Mouse (Mus musculus) fibroblast of lung, adult 2 months (primary cell): ENCODE data around the gene Tas2r119.

Source experiments
- DNase-seq: peaks from one replicate; pipeline ENCODE4 v3.0.0-alpha.2; 2011; ENCODE audit warnings: low read depth

Gene Tas2r119

DNA sequence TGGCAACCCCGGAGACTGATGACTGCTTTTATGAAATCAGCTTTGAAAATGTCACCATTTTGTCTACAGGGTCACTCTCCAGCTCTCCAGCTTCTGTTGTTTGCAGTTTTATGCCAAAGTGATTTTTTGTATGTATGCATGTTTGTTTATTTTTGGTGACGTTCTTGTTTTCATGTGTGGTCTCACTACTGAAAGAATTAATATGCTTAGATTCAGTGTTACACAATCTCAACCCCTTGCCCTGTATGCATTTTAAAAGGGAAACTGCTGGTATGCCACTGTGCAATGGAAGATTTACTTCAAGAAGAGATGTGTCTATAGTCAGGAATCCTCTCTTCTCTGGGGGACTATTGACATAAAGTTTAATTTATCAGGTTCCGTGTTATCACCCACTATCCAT lies 48.3 kb downstream of the Tas2r119 start:
- no peak for DNase-seq

GRCm38 (mm10) chr15:32226381-32226780 lies 49.3 kb downstream of the Tas2r119 start:
- DNase-seq = no peak

- DNase-seq = no peak
Measured at GRCm38 (mm10) chr15:32226888-32227395, 49.9 kb downstream of the Tas2r119 start.
